Mouse (Mus musculus) heart, postnatal 0 days (tissue): ENCODE results near the gene Iffo2. TPM values are rescaled to one million over a fixed set of nuclear protein-coding genes. Genes with fewer than 3 reads are reported as not detected.

ENCODE experiments used
- ATAC-seq: fragments of 200-750 bp; cut with Nextera tagmentation; 2 replicates; pipeline ENCODE4 v1.8.0; 2017; ENCODE audit warnings: low read depth, moderate number of reproducible peaks, moderate library complexity; ENCODE audit not compliant: insufficient read depth
- DNase-seq: peaks from one replicate; pipeline ENCODE4 v3.0.0-alpha.2; 2016; ENCODE audit warnings: low spot score
- H3K27ac ChIP-seq: fragments of 300-500 bp; sonication (generic); 2 replicates; pipeline ENCODE4 v1.5.1; 2014; ENCODE audit warnings: low read depth, mild to moderate bottlenecking
- H3K27me3 ChIP-seq: fragments of 300-500 bp; sonication (generic); 2 replicates; pipeline ENCODE4 v1.6.1; 2014; ENCODE audit warnings: low read length, mixed read lengths; ENCODE audit not compliant: control insufficient read depth, insufficient read depth
- H3K36me3 ChIP-seq: fragments of 300-500 bp; sonication (generic); replicated peaks from 2 replicates; pipeline ENCODE4 v1.6.1; 2014; ENCODE audit warnings: low read length, mixed read lengths; ENCODE audit not compliant: control insufficient read depth, insufficient read depth
- H3K4me1 ChIP-seq: fragments of 300-500 bp; sonication (generic); 2 replicates; pipeline ENCODE4 v1.6.1; 2014; ENCODE audit warnings: antibody characterized with exemption; ENCODE audit not compliant: control insufficient read depth, insufficient read depth
- H3K4me2 ChIP-seq: fragments of 300-500 bp; sonication (generic); 2 replicates; pipeline ENCODE4 v1.6.1; 2014; ENCODE audit warnings: low read depth, mild to moderate bottlenecking, low read length, moderate library complexity
- H3K4me3 ChIP-seq: fragments of 300-500 bp; sonication (generic); 2 replicates; pipeline ENCODE4 v1.5.1; 2014; ENCODE audit warnings: low read depth, low read length
- H3K9ac ChIP-seq: fragments of 300-500 bp; sonication (generic); replicated peaks from 2 replicates; pipeline ENCODE4 v1.6.1; 2014; ENCODE audit warnings: low read depth, low read length, mixed read lengths
- H3K9me3 ChIP-seq: fragments of 300-500 bp; sonication (generic); replicated peaks from 2 replicates; pipeline ENCODE4 v1.6.1; 2016; ENCODE audit warnings: low read length; ENCODE audit not compliant: control insufficient read depth
- CTCF ChIP-seq: IDR thresholded peaks from 2 replicates; pipeline ENCODE4 v1.5.1; 2016; ENCODE audit warnings: antibody characterized with exemption, control low read depth, low read depth
- EP300 ChIP-seq: IDR thresholded peaks from 2 replicates; pipeline ENCODE4 v1.6.1; 2016; ENCODE audit warnings: antibody characterized with exemption, low read depth
- WGBS: fragments of 180-500 bp; shearing (Covaris S2); extraction: QIAGEN DNeasy Blood & Tissue Kit; methylation state at CpG from one replicate; pipeline ENCODE4 v1.1.7; 2014; 5-methylcytosine and 5-hydroxymethylcytosine counted together
- polyA plus RNA-seq: library from polyadenylated mRNA; unstranded; fragments of >200 nt; fragmentation: Nextera tagmentation; extraction: Ambion mirVana; gene quantifications from 2 replicates; pipeline ENCODE4 v1.2.1, GENCODE M21; 2015
- total RNA-seq: library from RNA; depleted of rRNA; stranded (reverse); fragments of >200 nt; gene quantifications from 2 replicates; pipeline ENCODE4 v1.2.3, GENCODE M21; 2014; ENCODE audit warnings: low replicate concordance

Iffo2 gene
- total and polyA plus RNA-seq, 2 experiments from 2014 or later: 2.9 to 6.4 TPM

DNA sequence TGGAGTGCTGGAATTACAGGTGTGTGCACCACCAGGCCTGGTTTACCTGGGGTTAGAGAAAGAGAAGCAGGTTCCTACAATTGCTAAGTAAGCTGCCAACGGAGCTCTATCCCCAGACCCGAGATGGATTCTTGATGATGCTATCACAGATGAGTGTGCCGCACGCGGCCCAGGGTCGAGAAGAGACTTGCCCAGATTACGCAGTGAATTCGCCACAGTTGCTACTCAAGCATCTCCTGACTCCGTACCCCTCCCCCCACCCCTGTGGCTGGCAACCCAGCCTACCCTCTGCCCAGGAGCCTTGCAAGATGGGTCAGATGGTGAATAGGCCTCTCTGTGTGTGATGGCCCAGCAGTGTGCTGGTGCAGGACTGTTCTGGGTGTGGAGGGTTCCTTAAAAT lies 66.4 kb downstream of the Iffo2 start:
- no peak overlapping the region for H3K4me2 ChIP-seq
- H3K27me3 ChIP-seq: no peaks in the 10 kb centered on the region
- H3K9ac ChIP-seq: no peak overlapping the region

DNA sequence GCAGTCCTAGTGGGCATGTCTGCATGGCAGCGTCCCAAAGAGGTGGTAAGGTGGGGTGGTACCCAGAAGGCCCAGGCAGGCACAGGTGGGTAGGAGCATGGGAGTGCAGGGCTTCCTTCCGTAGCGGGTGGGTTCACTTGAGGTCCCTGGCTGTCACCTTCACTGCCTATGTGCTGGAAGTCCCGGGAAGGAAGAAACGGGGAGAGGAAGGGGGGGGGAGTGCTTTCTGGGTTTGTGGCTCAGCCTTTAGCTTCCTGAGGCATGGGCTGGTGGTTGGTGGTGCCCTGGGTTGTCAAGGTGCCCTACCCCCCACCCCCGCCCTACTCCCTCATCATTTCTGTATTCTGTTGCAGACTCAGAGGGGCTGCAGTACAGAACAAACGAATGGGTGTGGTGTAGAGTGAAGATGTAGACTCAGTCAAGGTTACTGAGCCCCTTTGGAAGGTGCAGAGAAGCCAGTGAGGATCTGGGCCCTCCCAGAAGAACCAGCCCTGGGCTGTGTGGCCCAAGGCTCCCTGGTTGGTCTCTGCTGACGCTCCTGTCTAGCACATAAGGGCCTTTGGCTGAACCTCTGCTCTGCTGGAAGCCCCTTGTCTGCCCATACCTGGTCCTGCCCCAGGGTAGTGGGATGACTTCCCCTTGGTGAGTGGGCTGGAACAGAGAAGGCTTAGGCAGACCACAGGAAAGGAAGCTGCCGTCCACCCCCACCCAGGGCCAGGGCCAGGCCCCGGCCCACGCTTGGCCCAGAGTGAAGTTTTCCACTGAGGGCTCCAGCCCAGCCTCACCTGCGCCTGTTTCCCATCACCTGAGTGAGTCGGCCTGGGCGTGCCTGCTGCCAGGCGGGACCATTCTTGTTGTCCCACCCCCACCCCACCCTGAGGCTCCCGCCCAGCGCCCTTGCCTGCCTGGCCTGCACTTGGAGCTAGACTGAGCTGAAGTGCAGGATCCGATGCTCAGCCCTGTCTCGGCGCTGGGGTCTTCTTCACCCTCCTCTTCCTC lies 67.2 kb downstream of the Iffo2 start:
- Histone ChIP-seq H3K9me3 (no peaks in the 10 kb centered on the region), H3K4me2 (peak overlapping the region; percentile 64), H3K9ac (no peak overlapping the region), H3K27ac (peak overlapping the region; percentile 87), H3K4me3 (no peak overlapping the region), H3K27me3 (no peaks in the 10 kb centered on the region), H3K4me1 (peaks cover 49% of the 10 kb centered on the region), H3K36me3 (no peaks in the 10 kb centered on the region)
- TF ChIP-seq EP300: no peak
- no peak for TF ChIP-seq CTCF
- ATAC-seq: no peak
- DNase-seq: no peak
- 49% methylated on average over 20 of the region's 20 CpGs for WGBS

More for the DNA sequence above, 66.4 kb downstream of the Iffo2 start:
- no peaks in the 10 kb centered on the region for H3K9me3 ChIP-seq
- H3K36me3 ChIP-seq: no peaks in the 10 kb centered on the region
- ATAC-seq: no peak
- peak overlapping the region; percentile 87 for H3K27ac ChIP-seq
- H3K4me1 ChIP-seq: peaks cover 42% of the 10 kb centered on the region
- DNase-seq: no peak
- WGBS: 55% methylated on average over 9 of the region's 9 CpGs
- H3K4me3 ChIP-seq: no peak overlapping the region
- TF ChIP-seq CTCF (no peak), EP300 (no peak)

DNA sequence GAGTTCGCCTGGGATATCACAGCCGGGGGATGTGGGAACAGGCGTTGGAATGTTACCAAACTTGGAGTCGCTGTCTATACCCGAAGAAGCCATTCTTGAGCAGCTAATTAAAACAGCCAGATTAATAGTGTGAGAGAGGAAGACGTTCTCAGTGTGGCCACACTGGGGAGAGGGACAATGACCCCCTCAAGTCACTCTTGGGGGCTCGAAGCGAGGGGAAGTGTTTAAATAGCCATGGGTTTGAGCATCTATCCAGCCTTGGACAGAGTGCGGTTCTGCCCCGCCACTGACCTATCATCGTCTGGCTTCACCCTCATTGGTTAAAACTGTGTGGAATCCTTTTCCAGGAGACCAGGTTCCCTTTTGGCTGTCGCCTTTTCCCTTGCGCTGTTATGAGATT lies 68.0 kb downstream of the Iffo2 start:
- H3K4me1 ChIP-seq: peaks cover 53% of the 10 kb centered on the region
- peak overlapping the region; percentile 87 for H3K27ac ChIP-seq
- H3K36me3 ChIP-seq: no peaks in the 10 kb centered on the region
- DNase-seq (no peak), ATAC-seq (no peak)
- 11% methylated on average over 13 of the region's 13 CpGs for WGBS
- H3K4me2 ChIP-seq: peak overlapping the region; percentile 64
- H3K9ac ChIP-seq: peak overlapping the region; percentile 32
- TF ChIP-seq EP300: no peak
- TF ChIP-seq CTCF: no peak
- no peaks in the 10 kb centered on the region for H3K9me3 ChIP-seq
- H3K4me3 ChIP-seq: peak overlapping the region; percentile 23
- H3K27me3 ChIP-seq: no peaks in the 10 kb centered on the region

DNA sequence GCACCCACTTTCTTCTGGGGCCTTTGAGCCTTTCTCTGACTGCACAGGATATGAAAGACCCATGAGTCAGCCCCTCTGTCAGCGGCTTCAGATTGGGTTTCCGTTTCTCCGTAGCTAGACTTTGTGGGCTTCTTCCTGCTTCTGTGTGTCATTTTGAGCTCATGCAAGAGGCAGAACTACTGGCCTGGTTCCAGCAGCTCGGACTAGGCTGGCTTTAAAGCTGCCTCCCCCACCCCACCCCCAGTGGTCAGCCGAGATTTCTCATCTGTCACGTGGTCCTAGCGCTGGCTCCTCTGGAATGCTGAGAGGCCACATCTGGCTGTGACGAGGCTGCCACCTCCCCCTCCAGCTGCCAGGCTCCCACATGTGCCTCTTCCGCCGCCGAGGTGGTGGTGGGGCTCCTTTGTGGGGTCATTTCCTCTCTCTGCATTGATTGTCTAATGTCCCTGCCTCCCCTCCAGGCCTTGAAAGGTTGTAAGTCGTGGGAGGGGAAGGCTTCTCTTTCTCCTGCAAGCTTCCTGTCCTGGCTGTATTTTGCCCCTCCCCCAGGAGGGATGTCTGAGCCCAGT lies 68.7 kb downstream of the Iffo2 start:
- Histone ChIP-seq H3K27ac (peak overlapping the region; percentile 87), H3K27me3 (no peaks in the 10 kb centered on the region), H3K9ac (peak overlapping the region; percentile 32), H3K9me3 (no peaks in the 10 kb centered on the region), H3K36me3 (no peaks in the 10 kb centered on the region), H3K4me3 (peak overlapping the region; percentile 23), H3K4me2 (peak overlapping the region; percentile 64), H3K4me1 (peaks cover 53% of the 10 kb centered on the region)
- peak; percentile 81 for ATAC-seq
- WGBS: 2% methylated on average over 12 of the region's 12 CpGs
- TF ChIP-seq CTCF (no peak; the same call in 1 of the 2 replicates), EP300 (peak; percentile 82)
- peak; percentile 94 for DNase-seq

DNA sequence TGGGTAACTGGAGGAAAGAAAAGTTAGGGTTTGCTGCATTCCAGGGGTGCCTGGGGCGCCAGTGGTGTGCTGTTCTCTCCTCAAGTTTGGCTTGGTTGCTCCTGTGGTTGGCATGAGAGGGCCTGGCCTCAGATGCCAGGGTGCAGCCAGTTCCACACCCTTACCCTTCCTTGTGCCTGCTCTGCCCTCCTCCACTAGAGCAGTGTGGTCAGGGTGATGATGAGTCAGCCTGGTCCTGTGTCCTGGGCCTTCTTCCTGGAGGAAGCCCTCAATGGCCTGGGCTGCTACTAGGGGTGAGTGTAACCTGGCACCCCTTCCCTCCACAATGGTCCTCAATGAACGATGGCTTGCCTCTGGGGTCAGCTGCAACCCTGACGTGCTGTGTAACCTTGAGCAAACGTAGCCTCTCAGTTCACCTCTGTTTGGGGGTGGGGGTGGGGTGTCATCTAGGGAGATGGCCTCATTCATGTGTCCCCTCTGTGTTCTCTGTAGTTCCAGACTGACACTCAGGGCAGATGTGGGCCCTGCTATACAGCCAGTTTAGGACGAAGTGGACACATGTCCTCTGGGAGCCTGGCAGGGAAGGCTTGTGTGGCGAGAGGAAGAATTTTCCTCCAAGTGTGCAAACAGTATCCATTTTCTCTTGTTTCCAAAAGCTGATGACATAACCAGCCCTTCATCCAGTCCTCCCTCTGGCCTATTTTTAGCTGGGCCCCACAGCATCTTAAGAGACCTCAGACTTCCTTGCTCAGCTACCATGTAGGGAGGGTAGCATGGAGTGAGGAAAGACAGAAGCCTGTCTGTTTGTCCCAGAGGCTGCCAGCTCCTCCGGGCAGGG lies 71.4 kb downstream of the Iffo2 start:
- no peak for TF ChIP-seq EP300
- ATAC-seq (no peak), DNase-seq (no peak)
- Histone ChIP-seq H3K27me3 (no peaks in the 10 kb centered on the region), H3K4me1 (peaks cover 50% of the 10 kb centered on the region), H3K9ac (0 out of 2 replicates have a peak overlapping the region, but pooled peaks have one; percentile 12), H3K4me3 (no peak overlapping the region), H3K9me3 (no peaks in the 10 kb centered on the region), H3K4me2 (peak overlapping the region; percentile 17), H3K27ac (peak overlapping the region; percentile 78), H3K36me3 (peaks cover 13% of the 10 kb centered on the region)
- 42% methylated on average over 7 of the region's 7 CpGs for WGBS
